Mouse (Mus musculus) bone marrow, adult 2 months (tissue): ENCODE results near the gene Pitpnm1.

Experiments
- CTCF ChIP-seq: fragments of 200-500 bp; IDR thresholded peaks from 2 replicates; pipeline ENCODE4 v1.5.1; 2011; ENCODE audit warnings: low read length, control low read depth; ENCODE audit not compliant: control insufficient read depth, insufficient read depth
- POLR2A ChIP-seq: fragments of 200-500 bp; IDR thresholded peaks from 2 replicates; pipeline ENCODE4 v1.6.1; 2011; ENCODE audit warnings: low read depth, mild to moderate bottlenecking, control low read depth, low read length, borderline replicate concordance; ENCODE audit not compliant: control insufficient read depth

DNA sequence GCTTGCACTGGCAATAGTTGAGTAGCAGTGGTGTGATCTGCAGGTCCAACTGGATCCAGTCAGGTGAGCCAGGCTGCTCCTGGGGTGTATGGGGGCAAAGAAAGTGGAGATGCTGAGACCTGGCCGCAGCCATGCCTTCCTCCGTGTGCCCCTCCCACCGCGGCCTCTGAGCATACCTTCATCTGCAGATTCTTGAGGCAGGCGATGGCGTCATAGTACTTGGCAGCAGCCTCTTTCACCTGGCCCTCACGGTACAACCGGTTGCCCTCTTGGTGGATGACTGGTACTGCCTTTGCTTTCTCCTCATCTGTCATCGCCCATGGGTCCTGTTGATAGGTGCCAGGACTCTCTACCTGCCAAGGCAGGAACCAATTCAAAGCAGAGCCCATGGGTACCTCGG, 15.3 kb downstream of the Pitpnm1 start:
- no peak for TF ChIP-seq POLR2A
- no peak for TF ChIP-seq CTCF
